In the genomic region with DNA sequence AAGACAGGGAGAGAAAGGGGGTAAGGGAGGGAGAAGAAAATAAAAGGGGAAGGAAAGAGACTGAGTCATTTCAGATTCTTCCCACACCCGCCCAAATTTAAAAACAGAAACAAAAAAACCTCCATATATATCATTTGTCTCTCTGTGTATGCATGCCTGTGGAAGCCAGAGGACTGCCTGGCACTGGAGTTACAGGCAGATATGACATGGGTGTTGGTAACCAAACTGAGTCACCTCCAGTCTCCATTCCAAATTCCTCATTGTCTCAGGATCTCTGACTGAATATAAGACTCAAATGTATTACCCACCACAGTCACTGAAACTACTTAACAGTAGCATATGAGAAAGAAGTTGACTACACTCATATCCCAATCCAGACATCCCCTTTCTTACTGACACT, we compare ENCODE assay signal across 27 mouse cellular contexts. TPM values are rescaled to one million over a fixed set of nuclear protein-coding genes. Genes with fewer than 3 reads are reported as not detected.
DNase-seq lines count a peak whose midpoint lies in the region; ATAC-seq and TF ChIP-seq lines count a peak whose summit lies in the region.
"Had no signal": no experiment of that assay in that cellular context is flagged by ENCODE, and none has a peak within 500 bp of the region (broad histone marks: within the 10 kb centered on the region; RNA-seq: fewer than 3 reads in every experiment).

No protein-coding gene starts in this region.

- H3K4me2 ChIP-seq in midbrain, embryonic 15.5 days, result no peak overlapping the region
- H3K4me2 ChIP-seq: embryonic facial prominence, embryonic 13.5 days; heart, embryonic 15.5 days; hindbrain, embryonic 13.5 days; limb, embryonic 13.5 days; liver, embryonic 11.5 days had no signal

- H3K4me1 ChIP-seq in bone marrow macrophage, adult 2 months (ENCODE audit: control insufficient read depth, insufficient read depth, low read length), result peaks cover 35% of the 10 kb centered on the region
- peaks cover 7% of the 10 kb centered on the region for H3K4me1 ChIP-seq in olfactory bulb, adult 2 months (ENCODE audit: control insufficient read depth, insufficient read depth, low read length)
- no peaks in the 10 kb centered on the region for H3K4me1 ChIP-seq in midbrain, embryonic 15.5 days
- H3K4me1 ChIP-seq: embryonic facial prominence, embryonic 13.5 days; heart, embryonic 10.5 days; heart, embryonic 15.5 days; hindbrain, embryonic 13.5 days; limb, embryonic 13.5 days had no signal

- H3K27ac ChIP-seq in bone marrow macrophage, adult 2 months (ENCODE audit: insufficient read depth, low read depth, low read length), result peak overlapping the region; percentile 60
- H3K27ac ChIP-seq in olfactory bulb, adult 2 months (ENCODE audit: insufficient read depth, low read depth, low read length), result peak overlapping the region; percentile 46; the same call in 1 of the 2 replicates
- H3K27ac ChIP-seq in midbrain, embryonic 15.5 days, result no peak overlapping the region
- H3K27ac ChIP-seq: embryonic facial prominence, embryonic 13.5 days; heart, embryonic 10.5 days; heart, embryonic 15.5 days; hindbrain, embryonic 13.5 days; limb, embryonic 13.5 days had no signal

- TF ChIP-seq POLR2A in bone marrow macrophage, adult 2 months (IDR thresholded peaks at IDR 0.05; ENCODE audit: borderline replicate concordance, low read depth, low read length), result no peak
- TF ChIP-seq POLR2A in olfactory bulb, adult 2 months (IDR thresholded peaks at IDR 0.05; ENCODE audit: insufficient read depth, low read depth, low read length), result no peak

- no peaks in the 10 kb centered on the region for H3K27me3 ChIP-seq in midbrain, embryonic 15.5 days (replicated peaks)
- H3K27me3 ChIP-seq: embryonic facial prominence, embryonic 13.5 days; heart, embryonic 15.5 days; hindbrain, embryonic 13.5 days; limb, embryonic 13.5 days had no signal

- WGBS in olfactory bulb, adult 2 months, result 38% methylated on average over 1 of the region's 1 CpGs
- 82% methylated on average over 1 of the region's 1 CpGs for WGBS in midbrain, embryonic 15.5 days

- peaks cover 51% of the 10 kb centered on the region for H3K36me3 ChIP-seq in midbrain, embryonic 15.5 days (replicated peaks)

- ATAC-seq in frontal cortex, adult (ENCODE audit: low TSS enrichment), result peak; percentile 90
- no peak for ATAC-seq in midbrain, embryonic 15.5 days (replicated peaks)
- ATAC-seq in CD4-positive, CD25-positive, alpha-beta regulatory T cell, adult 4 months, result no peak
- ATAC-seq: forebrain, postnatal 0 days; intestine, embryonic 16.5 days; lung, postnatal 0 days had no signal

- H3K9ac ChIP-seq in midbrain, embryonic 15.5 days, result no peak overlapping the region
- H3K9ac ChIP-seq: embryonic facial prominence, embryonic 13.5 days; forebrain, postnatal 0 days; heart, embryonic 15.5 days; hindbrain, embryonic 13.5 days; limb, embryonic 13.5 days had no signal

- H3K9me3 ChIP-seq in midbrain, embryonic 15.5 days, result no peaks in the 10 kb centered on the region
- H3K9me3 ChIP-seq: embryonic facial prominence, embryonic 13.5 days; heart, embryonic 10.5 days; heart, embryonic 15.5 days; hindbrain, embryonic 13.5 days; limb, embryonic 13.5 days had no signal

- H3K4me3 ChIP-seq in bone marrow macrophage, adult 2 months (ENCODE audit: insufficient read depth, low read length), result no peak overlapping the region
- no peak overlapping the region for H3K4me3 ChIP-seq in olfactory bulb, adult 2 months (ENCODE audit: insufficient read depth, low read depth, low read length)
- no peak overlapping the region for H3K4me3 ChIP-seq in midbrain, embryonic 15.5 days
- H3K4me3 ChIP-seq: embryonic facial prominence, embryonic 13.5 days; erythroblast, embryonic 14.5 days; heart, embryonic 10.5 days; heart, embryonic 15.5 days; hindbrain, embryonic 13.5 days; limb, embryonic 13.5 days had no signal

- no peak for TF ChIP-seq CTCF in bone marrow macrophage, adult 2 months (IDR thresholded peaks at IDR 0.05; ENCODE audit: low read depth, low read length)
- no peak for TF ChIP-seq CTCF in olfactory bulb, adult 2 months (IDR thresholded peaks at IDR 0.05; ENCODE audit: insufficient read depth, low read depth, low read length)

- DNase-seq in frontal cortex, postnatal 14 days (ENCODE audit: low spot score in 2 of 2), result no peak
- peak; percentile 75 for DNase-seq in 3T3-L1 (ENCODE audit: low read depth, low spot score)
- DNase-seq: adrenal gland, adult 8-10 months; cerebellum, adult 11-12 months; cerebellum, adult 9-11 months; forebrain, postnatal 0 days; gastrocnemius, postnatal 14 days; heart, postnatal 36 days; kidney, adult 9 months; kidney, postnatal 14 days; layer of hippocampus, adult 9-11 months; lung, adult 18-20 months; midbrain, embryonic 14.5 days had no signal

RNA-seq across cellular contexts. Expression of a gene that starts 34.7 kb away (rescaled TPM):
- polyA plus RNA-seq in bone marrow macrophage, adult 2 months (2012; ENCODE audit: insufficient read depth, insufficient read length, missing spikeins), result 16.7 and 18.4 TPM in 2 replicates
- not detected in 2 replicates for polyA plus RNA-seq in olfactory bulb, adult 2 months (2012; ENCODE audit: insufficient read depth, insufficient read length, low replicate concordance, missing spikeins)
- 32.5 and 32.6 TPM in 2 replicates for polyA plus RNA-seq in midbrain, embryonic 15.5 days (2015; fragmentation: Nextera tagmentation; extraction: Ambion mirVana)
- 10 to 100 TPM; 22.7 to 30.8 TPM for polyA plus RNA-seq in CD4-positive, CD25-positive, alpha-beta regulatory T cell, adult 4 months (2017; shearing (Covaris generic))

RNA-seq across cellular contexts. Expression of a gene that starts 45.1 kb away (rescaled TPM):
- 78.6 and 108 TPM in 2 replicates for polyA plus RNA-seq in bone marrow macrophage, adult 2 months (2012; ENCODE audit: insufficient read depth, insufficient read length, missing spikeins)
- 429 TPM in 1 of 2 replicates, not detected in the other for polyA plus RNA-seq in olfactory bulb, adult 2 months (2012; ENCODE audit: insufficient read depth, insufficient read length, low replicate concordance, missing spikeins)
- 59.3 and 63.4 TPM in 2 replicates for polyA plus RNA-seq in midbrain, embryonic 15.5 days (2015; fragmentation: Nextera tagmentation; extraction: Ambion mirVana)
- polyA plus RNA-seq in CD4-positive, CD25-positive, alpha-beta regulatory T cell, adult 4 months (2017; shearing (Covaris generic)), result 10 to 100 TPM; 30.7 to 49.8 TPM

Comparison
In these comparisons a context has a peak if more than half of its experiments do, and no peak if none do; other contexts are left out.
1. RNA of a gene that starts 34.7 kb away (polyA plus RNA-seq): 32.5 to 32.6 TPM in midbrain, embryonic 15.5 days, 22.7 to 30.8 TPM in CD4-positive, CD25-positive, alpha-beta regulatory T cell, adult 4 months and 16.7 to 18.4 TPM in bone marrow macrophage, adult 2 months; not detected in olfactory bulb, adult 2 months; every median in the first group is over 10 times any median in the second.